Mouse (Mus musculus) lung, postnatal 4 days (tissue): ENCODE data around the gene Traf7.

Experiments
- DNase-seq, 2 experiments: peaks; one replicate each; pipeline ENCODE4 v3.0.0; 2021

Traf7 gene

GRCm38 (mm10) chr17:24477053-24477984, 50.4 kb downstream of the Traf7 start:
- DNase-seq: no peak

- no peak for DNase-seq
These were observed 51.5 kb downstream of the Traf7 start for GRCm38 (mm10) chr17:24476022-24476776.

- DNase-seq: no peak
These were observed 52.2 kb downstream of the Traf7 start for GRCm38 (mm10) chr17:24475586-24475985.

DNA sequence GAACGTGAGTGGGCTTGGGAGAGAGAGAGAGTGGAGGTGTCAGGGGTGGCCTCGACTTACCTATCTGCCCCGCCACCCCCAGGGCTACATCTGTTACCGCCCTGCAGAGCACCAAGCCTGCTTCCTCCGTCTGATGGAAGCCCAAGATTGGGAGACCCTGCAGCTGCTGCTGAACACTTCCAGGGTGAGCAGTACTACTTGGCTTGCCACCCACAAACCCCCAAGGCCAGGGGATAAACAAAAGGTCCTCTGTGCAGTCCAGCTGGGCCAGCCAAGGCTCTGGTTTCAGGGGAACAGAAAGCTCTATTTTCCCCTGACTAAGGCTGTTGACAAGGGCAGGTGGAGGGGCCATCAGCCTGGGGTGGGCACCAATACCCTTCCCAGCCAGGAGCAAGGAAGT, 53.2 kb downstream of the Traf7 start:
- no peak for DNase-seq

DNA sequence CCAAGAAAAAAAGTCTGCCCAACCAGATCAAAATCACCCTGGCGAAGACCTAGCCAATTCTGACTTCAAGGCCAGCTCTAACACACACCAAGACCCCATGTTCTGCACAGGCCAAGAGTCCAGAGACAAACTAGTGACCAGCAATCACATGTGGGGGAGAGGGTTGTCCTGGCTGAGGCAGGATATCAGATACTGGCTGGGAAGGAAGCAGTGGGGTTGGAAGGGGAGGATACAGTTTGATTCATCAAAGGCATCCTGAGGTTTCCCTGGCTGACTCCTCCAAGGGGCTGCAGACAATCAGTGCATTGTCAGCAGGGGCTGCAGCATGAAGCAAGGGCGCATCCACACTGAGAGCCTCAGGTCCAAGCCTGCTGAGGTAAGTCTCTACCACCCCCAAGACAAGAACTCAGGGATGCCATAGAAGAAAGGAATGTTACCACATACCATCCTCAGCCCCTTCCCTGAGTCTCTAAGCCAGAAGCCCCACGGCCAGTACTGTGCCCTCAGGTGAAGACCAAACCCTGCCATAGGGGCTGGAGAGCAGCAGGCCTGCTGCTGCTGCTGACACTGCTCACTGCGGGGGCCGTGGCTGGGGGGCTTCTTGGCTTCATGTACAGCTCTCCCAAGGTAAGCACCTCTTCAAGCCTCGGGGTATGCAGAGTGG, 54.0 kb downstream of the Traf7 start, which contains the start of gene Bricd5:
Gene Bricd5 (plus strand): TSS at position 273 of the 664 bp plus-strand sequence.
- no peak for DNase-seq

GRCm38 (mm10) chr17:24472512-24472911, 55.2 kb downstream of the Traf7 start:
- DNase-seq: peak in 1 of 2 experiments; percentile 49

GRCm38 (mm10) chr17:24470701-24471527, 56.8 kb downstream of the Traf7 start:
- DNase-seq: peak; percentile 59 to 63

DNA sequence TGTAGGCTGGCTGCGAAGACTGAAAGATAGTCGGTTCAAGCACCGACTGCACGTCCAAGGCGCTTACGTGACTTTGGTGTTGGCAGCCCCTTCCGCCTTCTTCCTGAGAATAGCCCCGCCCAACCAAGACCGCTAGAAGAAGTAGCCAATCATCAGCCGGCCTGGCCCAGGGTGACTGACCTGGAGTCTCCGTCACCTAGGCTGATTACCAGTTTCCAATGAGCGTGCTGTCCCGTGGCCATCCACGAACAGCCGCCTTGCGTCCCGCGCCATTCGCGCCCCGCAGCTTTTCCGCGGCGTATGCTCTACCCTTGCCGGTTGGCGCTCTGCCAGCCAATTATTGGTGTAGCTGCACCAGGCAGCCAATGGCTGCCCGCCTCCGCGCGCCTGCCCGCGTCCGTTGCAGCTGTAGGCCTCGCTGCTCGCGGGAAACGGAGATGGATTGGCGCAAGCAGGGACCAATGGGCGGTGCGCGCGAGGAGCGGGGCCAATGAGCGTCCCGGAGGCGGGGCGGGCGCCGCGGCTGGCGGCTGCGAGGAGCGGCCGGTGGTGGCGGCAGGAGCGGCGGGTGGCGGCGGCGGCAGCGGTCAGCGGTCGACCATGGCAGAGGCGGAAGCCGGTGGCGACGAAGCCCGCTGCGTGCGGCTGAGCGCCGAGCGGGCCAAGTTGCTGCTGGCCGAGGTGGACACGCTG, 57.7 kb downstream of the Traf7 start, which contains the start of the genes E4f1 and Pgp:
Gene E4f1 (minus strand): TSS at position 404 of the 693 bp plus-strand sequence.
Gene Pgp (plus strand): TSS at position 483 of the 693 bp plus-strand sequence.
- peak; percentile 98 to 99 for DNase-seq

GRCm38 (mm10) chr17:24469336-24469909, 58.3 kb downstream of the Traf7 start:
- no peak for DNase-seq

DNA sequence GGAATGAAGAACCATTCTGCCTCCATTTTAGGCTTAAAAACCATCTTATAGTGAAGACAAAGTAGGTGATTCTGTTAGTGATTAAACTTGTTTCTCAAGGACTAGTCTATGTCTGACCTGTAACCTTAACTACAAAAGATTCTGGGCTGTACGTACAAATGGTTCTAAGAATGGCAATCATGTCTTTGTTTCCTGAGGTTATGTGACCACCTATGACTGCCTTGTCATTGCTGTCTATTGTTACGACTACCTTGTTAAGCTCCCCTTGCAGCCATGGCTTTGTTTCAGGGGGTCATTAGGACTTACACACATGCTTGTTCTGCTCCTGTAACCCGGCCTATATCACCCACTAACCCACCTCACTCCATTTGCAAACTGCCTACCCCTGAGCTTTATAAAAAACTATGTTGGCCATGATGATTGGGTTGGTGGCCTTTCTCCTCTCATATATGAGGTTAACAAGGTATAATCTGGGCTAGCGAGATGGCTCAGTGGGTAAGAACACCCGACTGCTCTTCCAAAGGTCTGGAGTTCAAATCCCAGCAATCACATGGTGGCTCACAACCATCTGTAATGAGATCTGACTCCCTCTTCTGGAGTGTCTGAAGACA, 59.0 kb downstream of the Traf7 start:
- DNase-seq: no peak

GRCm38 (mm10) chr17:24463374-24464133, 64.2 kb downstream of the Traf7 start:
- DNase-seq: no peak

DNA sequence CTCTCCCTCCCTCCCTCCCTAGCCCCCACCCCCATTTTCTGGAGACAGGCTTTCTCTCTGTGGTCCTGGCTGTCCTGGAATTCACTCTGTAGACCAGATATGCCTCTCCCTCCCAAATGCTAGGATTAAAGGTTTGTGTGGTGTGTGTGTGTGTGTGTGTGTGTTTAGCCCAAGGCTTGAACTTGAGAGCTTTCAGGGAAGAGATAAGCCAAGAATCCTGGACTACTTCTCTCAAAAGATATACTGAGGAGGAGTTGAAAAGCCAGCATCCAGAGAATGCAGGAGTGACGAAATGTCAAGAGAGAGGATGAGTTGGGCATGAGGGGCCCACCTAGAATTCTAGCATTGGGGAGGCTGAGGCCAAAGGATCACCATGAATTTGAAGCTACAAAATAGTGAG, 64.8 kb downstream of the Traf7 start:
- DNase-seq: no peak

DNA sequence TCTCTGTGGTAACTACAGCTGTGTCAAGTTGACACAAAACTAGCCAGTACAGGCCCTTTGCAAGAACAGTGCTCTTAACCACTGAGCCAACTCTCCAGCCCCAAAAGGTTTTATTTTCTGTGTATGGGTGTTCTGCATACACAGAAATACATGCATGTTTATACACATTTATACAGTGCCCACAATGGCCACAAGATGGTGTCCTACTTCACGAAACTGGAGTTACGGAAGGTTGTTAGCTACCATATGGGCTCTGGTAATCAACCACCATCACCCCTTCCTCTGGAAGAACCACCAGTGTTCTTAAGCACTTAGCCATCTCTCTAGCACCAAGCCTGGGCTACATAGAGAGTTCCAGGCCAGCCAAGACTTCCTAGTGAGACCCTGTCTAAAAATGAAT, 66.2 kb downstream of the Traf7 start:
- DNase-seq: no peak
